Mouse (Mus musculus) heart, adult 11 months (tissue): ENCODE data around the gene S100z.
A peak's percentile ranks its signal among the peaks of the same experiment; 100 is the strongest.

Experiments
- DNase-seq: peaks from one replicate; pipeline ENCODE4 v3.0.0; 2022

S100z gene

DNA sequence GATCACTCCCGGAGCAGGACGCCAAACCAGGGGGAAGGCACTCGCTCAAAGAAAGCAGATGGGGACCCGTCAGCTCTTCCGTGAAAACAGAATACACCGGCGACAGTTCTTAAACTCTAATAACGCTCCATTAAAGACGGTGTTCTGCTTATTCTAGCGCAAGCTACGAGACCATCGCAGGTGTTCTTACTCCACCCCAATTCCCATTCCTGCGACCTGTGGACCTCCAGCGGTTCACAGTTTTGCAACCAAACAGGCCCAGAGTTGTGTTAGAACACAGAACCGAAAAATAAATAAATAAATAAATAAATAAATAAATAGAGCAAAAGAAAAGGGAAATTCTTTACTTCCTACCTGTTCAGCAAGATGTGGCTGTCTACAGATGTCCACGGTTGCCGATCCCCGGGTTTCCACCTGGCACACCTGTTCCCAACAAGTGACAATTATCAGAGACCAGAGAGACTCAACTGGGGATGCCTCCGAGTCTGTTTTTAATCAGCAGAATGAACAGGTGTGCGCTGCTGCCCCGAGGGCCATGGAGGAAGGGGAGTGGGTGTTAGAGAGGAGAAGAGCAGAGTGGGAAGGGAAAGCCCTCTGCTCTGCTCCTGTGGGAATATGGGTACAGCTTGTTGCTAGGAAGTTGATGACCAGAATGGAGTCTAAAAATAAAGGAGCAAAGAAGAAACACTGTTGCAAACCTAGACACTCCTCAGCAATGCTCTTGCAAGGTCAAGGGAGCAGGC lies at the start of gene S100z:
Gene S100z (minus strand): TSS at position 51 of the 743 bp plus-strand sequence.
- DNase-seq, result no peak

GRCm38 (mm10) chr13:95524674-95525491 lies 46.4 kb upstream of the S100z start, which contains the start of gene F2rl1:
Gene F2rl1 (minus strand): TSS chr13:95525227.
- DNase-seq, result peak; percentile 95

DNA sequence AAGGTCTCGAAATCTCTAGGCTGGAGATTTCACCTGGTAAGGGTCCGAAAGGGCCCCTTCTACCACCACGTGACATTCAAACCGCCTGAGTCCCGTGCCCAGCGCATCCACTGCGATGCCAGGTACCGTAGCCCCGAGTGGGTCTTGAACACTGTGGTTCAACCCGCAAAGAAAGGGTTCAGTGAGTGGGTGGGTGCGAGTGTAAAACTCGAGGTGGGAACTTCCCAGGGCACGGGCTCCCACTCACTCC lies 45.8 kb upstream of the S100z start:
- no peak for DNase-seq

DNA sequence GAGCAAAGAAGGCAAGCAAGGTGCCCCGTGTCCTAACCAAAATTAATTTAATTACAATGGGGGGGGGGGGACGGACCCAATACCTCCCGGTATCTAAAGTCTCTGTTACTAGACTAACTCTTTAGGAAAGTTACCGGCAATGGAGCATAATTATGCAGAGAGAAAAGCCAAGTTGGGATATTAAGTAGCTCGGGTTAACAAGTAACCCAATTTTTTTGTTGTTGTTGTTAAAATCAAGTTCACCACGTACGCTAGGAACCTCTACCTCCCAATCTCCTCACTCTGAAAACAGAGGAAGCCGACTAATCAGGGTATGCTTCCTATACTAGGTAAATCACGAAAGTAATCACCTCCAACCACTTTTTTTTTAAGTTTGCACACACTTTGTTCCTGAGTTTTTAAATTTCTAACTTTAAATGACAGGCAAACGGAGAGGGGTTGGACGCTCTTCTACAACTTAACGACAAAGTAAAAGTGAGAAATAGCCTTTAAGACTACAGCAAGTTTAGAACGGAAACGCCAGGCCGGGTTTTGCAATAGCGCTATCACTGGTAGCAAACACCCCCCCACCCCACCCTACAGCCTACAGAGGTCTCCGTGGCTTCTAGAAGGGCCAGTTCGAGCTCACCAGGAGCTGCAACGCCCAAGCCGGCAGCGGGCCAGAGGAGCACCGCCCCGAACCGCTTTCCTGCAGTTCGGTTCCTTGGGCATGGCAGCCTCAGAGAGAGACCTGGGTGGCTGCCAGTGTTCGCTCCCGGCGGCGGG lies 45.3 kb upstream of the S100z start:
- peak; percentile 93 for DNase-seq

DNA sequence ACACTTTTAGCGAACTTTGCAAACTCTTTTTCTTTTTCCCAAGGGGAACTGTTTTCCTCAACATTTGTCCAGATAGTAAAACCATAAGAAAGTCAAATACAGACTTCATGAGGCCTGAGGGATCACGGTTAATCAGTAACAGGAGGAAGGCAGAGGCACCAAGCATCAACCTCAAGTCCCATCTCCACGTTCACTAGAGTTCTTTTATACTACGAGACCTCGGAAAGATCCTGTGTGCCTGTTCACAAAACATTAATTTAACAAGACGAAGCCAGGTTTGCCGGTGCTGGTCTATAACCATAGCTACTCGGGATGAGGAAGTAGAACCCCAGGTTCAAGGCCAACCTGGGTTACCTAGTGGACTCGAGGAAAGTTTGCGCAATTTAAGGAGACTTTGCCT lies 43.7 kb upstream of the S100z start:
- DNase-seq, result no peak

DNA sequence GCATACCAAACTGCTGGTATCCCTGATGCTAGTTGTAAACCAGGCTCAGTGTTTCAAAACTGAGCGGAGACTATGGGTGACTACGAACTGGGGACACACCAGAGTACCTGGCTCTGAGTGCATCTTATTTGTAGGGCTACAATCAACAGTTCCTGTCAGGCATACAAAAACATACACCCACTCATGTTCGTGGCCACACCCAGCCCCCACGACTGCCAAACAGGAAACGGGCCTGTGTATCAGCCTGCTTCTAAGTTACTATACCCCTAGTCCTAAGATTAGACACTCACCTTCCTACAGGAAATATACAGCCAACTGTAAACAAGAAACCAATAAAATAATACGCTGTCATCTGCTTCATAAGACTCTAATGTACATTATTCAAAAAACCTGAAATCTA lies 42.5 kb upstream of the S100z start:
- DNase-seq, result no peak

GRCm38 (mm10) chr13:95514756-95515155 lies 36.2 kb upstream of the S100z start:
- no peak for DNase-seq

DNA sequence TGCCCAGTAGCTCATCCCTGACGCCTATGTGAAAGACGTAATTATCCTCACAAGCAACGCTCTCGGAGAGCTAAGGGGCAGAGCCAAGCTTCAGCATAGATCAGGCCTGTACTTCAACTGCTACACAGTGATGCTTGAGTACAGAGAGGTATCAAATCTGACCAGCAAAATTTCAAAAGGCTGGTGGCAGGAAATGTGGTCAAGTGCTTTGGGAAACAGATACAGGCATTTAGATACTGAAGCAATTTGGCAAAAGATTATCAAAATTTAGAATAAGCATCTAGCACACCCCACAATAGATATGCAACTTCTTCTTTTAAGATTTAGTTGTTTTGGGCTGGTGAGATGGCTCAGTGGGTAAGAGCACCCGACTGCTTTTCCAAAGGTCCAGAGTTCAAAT lies 31.5 kb upstream of the S100z start:
- DNase-seq, result no peak

- no peak for DNase-seq
These were observed 24.9 kb upstream of the S100z start for GRCm38 (mm10) chr13:95503279-95503917.

GRCm38 (mm10) chr13:95496601-95497000 lies 18.1 kb upstream of the S100z start:
- no peak for DNase-seq

GRCm38 (mm10) chr13:95494812-95495211 lies 16.3 kb upstream of the S100z start:
- no peak for DNase-seq

DNA sequence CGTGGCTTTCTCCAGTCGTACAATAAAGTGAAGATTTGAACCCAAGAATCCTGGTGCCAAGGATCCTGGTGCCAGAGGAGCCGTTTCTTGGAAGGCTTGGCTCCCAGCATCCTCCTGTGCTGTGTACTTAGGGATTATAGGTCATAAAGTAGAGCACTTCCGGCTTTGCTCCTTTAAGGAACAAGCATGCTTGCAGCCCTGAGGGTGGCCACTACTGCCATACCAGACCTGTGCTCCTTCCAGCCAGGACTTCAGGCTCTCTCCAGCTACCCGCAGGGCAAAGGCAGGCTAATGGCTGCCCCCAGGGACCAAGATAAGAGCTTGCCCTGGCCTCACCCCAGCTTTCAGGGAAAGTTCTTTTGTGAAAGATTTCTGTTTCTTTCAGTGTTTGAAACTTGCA lies 14.8 kb upstream of the S100z start:
- no peak for DNase-seq

DNA sequence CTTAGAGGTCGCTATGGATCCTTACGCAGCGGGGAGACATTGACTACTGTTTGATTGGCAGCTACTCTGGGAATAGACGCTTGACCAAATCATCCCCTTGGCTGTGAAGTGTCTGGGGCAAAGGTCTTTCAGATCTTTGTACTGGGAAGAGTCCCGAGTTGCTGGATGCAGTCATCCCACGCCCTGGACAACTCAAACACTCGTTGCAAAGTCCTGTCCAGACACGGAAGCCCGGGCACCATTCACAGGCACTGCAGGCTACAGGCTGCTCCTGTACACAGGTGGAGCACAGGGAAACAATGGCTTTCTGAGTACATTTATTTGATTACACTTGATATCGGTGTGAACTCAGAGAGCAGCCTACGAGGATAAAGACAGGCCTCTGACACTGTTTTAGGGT lies 12.8 kb upstream of the S100z start:
- DNase-seq, result no peak

GRCm38 (mm10) chr13:95484664-95485063 lies 6.1 kb upstream of the S100z start:
- DNase-seq, result no peak

DNA sequence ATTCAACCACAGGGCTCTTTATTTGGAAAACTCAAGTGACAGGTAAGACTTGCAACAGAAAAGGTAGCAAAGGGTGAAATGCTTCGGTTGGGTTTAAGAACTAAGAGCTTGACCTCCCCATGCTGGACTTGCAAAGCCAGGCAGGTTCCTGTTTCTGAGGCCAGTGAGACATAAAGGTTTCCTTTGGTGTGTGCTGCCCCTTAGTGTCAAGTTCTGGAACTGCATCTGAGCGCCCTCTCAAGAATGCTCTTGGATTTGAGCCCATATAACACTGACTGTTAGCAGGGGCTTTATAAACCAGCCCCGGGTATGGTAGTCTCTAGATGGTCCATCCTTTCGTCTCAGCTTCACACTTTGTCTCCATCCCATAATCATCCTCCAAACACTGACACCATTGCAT lies 2.9 kb upstream of the S100z start:
- DNase-seq, result peak; percentile 93

DNA sequence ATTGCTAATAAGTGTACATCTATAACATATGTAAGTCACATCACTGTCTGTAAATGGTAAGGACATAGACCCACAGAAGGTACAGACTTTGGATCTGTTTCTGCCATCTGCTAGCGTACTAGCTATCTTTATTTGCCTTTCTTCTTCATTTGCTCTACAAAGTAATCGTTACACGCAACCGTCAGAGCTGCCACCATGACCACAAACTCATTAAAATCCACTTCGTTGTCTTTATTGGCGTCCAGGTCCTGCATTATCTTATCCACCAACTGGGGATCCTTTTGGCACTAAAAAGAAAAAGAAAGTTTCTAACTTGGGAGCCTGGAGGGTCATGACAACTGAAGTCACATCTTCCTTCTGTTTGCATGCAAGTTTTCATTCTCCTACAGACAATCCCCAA lies 1.3 kb downstream of the S100z start:
- DNase-seq, result no peak

GRCm38 (mm10) chr13:95475124-95475523 lies 3.4 kb downstream of the S100z start:
- DNase-seq, result no peak

DNA sequence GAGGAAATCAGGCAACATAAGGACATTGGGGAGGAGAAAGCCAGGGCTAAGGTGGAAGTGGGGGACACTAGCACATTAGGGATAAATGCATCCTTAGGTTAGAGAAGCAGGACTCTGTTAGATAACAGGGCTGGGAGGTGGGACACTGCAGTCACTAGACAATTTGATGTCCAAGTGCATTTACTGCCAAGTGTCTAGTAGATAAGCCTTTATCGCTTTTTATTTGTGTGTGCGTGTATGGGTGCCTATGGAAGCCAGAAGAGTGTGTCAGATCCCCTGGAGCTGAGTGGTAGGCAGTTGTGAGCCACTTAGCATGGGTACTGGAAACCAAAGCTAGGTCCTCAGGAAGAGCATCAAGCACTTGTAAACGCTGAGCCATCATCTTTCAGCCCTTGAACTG lies 4.2 kb downstream of the S100z start:
- DNase-seq, result peak; percentile 55

GRCm38 (mm10) chr13:95470970-95471369 lies 7.6 kb downstream of the S100z start:
- peak; percentile 46 for DNase-seq

- DNase-seq, result peak; percentile 90
These were observed 27.0 kb downstream of the S100z start for GRCm38 (mm10) chr13:95451529-95451928.

- DNase-seq, result peak; percentile 54
These were observed 27.8 kb downstream of the S100z start for GRCm38 (mm10) chr13:95450636-95451210.

DNA sequence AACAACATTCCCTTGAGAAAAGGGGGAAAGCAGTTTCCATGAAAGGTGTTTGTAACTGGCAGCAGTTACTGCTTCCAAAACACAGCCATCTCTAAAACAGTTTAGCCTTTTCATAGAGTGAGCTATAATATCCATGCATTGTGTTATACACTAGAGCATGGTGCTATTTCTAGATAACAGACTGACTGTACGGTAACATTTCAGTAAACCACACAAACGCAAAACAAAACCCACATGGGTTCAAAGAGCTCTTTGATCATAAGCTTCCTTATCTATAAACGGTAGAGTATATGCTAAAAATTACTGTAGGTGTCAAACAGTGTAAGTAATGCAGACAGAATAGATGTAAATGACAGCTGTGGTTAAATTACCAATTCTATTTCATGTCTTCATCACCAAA lies 28.8 kb downstream of the S100z start:
- no peak for DNase-seq

GRCm38 (mm10) chr13:95444824-95445223 lies 33.7 kb downstream of the S100z start, which contains the start of gene Crhbp:
Gene Crhbp (minus strand): TSS chr13:95444924.
- no peak for DNase-seq
